Mouse (Mus musculus) spleen, embryonic (tissue): ENCODE measurements at regions not wholly inside any gene's neighbourhood (a gene's known extent, or its start where the extent isn't known, plus 50 kb on each side); places are given as distances from the start of the nearest gene placed in this dataset.
"Not testable (repeated sequence)": the region's sequence is repeated elsewhere in the genome, so short reads cannot be mapped to it uniquely, and the experiment has no call there.

Experiments used
- CTCF ChIA-PET: fragments of 350-600 bp; sonication (Branson Sonifier 250); formaldehyde crosslinking; loops from one replicate; lab custom pipeline; 2022; lab: Charles Lee

DNA sequence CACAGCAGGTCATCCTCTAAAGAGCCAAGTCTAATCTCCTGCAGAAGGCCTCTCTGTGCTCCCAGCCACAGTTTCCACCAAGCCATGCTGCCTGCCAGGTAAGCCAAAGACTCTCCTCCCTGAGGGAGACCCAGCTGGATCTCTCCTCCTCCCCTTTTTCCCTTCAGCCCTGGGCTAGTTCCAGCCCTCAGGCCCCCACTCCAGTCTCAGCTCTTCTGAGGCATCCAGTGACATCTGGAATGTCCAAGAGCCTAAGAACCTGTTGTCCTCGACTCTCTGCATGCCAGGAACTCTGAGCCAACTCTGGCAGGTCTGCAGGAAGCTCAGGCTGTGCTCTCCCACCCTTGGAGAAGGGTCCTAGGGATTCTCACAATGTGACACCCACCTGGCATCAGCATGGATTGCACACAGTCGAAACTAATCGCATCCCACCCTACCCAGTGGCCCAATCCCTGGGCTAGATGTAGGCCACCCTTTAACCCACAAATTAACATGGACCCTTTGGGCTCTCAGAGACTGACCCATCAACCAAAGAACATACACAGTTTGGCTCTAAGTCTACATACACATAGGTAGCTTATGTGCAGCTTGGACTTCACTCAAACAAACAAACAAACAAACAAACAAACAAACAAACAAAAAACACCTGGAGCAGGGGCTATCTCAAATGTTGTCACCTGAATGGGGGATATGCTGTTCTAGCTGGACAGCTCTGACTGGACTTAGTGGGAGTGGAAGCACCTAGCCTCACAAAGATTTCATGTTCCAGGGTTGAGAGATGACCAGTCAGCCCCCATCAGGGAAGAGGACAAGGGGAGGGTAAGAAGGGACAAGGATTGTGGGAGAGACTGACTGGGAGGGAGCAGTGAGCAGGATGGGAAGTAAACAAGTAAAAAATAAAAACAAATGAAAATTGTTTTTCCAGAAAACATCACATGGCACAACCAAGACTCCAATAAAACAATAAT is 57.9 kb upstream of the Zfp709 start:
- CTCF ChIA-PET = not testable (repeated sequence)

DNA sequence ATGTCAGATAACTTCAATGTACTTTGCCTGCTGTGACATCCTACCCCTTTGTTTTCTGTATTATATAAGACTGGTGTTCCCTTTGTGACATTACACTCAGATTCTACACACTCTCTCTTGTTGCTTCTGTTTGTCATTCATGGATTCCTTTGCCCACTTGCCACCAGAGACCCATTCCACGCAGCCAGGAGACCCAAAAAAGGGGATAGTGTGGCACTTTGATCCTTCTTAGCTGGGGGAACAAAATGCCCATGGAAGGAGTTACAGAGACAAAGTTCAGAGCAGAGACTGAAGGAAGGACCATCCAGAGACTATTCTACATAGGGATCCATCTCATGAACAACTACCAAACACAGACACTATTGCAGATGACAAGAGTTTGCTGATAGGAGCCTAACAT is 59.1 kb upstream of the Zfp709 start:
- CTCF ChIA-PET = not testable (repeated sequence)

DNA sequence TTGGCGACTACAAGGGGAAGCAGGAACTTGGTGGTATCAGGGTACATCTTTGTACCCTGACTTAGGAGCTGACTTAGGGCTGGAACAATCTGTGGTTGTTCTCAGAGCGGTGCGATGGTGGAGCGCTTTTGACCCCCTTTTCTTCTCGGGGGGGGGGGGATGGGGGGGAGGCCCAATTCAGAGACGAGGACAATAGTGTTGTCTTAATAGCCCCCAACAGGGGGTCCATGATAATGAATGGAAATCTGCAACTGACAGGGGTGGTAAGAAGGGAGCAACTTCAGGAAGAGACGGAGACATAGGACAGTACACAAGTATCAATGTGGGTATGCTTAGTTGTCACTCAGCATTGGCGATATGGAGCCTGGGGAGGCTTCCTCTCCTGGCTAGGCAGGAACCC is 61.9 kb upstream of the Zfp709 start:
- CTCF ChIA-PET = not testable (repeated sequence)

DNA sequence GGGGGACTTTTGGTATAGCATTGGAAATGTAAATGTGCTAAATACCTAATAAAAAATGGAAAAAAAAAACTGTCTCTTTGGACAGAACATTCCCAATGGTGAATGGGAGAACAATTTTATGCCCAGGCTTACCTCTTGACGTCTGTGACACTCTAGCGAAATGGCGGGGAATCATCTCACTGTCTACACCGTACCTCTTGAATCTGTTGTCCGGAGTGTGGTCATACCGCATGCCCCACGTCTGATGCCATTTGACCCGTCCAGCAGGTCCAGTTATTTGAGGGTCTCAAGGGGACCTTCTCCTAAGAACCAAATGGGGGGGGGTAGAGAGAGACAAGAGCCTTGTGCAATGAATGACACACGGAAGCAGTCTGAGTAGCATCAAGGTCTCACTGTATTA is 62.4 kb upstream of the Zfp709 start:
- CTCF ChIA-PET = not testable (repeated sequence)

DNA sequence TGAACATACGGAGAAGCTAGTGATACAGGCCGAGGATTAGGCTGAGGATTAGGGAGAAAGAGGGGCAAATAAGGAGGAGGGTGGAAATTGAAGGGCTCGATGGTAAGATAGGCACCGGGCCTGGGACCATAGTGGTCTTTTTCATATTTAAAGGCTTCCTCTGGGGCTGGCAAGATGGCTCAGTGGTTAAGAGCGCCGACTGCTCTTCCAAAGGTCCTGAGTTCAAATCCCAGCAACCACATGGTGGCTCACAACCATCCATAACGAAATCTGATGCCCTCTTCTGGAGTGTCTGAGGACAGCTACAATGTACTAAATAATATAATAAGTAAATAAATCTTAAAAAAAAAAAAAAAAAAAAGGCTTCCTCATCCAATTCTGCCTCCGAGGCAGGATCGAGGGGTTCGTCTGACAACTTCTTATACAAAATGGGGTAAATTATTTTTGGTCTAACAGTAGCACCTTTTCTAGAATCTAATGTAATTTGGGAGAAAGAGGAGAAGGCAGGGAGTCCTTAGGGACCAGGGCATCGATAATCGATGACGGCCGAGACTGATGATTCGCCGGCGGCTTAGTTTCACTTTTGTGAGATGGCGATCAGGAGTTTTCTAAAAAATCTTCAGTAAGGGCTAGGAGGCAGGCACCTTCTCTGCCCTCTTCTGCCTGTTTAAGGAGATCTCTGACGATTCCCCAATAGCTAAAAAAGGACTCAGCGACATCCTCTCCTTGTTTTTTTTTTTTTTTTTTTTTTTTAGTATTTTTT is 65.4 kb upstream of the Zfp709 start:
- CTCF ChIA-PET = interaction anchor here (0.6 to 0.7 kb wide), 2 partner anchors 230 to 1380 kb away, joined by 3 to 4 read pairs; no protein-coding TSS in a partner anchor

DNA sequence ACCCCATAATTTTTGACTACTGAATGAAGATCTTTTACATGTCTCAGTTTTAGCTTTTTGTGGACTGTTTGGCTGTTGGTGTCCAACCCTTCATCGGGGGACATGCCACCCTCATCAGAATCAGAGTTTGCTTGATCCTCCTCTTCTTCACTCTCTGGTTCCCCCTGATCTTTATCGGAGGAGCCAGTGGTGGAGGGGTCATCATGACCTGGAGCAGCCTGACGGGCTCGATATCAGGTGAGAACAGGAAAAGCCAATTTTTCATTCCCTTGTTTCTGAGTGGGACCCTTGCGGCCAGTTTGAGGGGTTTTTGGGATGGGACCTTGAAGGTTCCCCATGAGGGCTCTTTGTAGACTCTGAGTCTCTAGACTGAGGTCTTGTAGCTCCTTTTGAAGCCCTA is 66.0 kb upstream of the Zfp709 start:
- CTCF ChIA-PET = interaction anchor here (0.6 kb wide), 1 partner anchor 230 kb away, joined by 3 read pairs; no protein-coding TSS in a partner anchor

DNA sequence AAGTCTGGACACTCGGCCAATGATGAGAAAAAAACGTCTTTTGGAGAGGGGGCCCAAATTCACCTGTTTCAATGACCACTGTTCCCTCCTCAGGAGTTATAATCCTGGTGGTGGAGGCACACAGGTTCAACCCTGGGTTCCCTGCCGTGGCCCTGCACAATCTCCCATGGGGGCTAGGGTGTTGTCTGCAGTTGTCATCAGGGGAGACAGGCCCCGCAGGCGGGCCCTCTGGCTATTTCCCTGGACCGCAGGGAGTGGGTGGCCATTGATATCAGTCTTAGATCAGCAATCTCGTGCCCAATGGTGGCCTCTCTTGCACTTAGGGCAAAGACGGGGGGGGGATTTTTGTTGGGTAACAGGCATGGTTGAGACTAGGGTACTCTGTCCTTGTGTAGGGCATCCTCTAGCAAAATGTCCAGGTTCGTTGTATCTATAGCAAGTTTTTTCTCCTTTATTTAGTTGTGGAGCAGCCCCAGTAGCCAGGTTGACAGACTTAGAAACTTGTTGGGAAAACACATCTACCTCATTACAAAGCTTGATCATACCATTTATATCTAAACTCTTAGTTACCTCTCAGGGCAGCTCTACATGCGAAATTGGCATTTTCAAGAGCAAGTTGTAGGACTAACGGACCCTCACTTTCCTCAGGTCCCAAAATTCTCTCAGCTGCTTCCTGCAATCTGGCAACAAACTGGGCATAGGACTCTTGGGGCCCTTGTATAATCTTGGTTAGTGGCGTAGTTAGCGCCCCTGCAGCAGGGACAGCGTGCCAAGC is 66.9 kb upstream of the Zfp709 start:
- CTCF ChIA-PET = not testable (repeated sequence)

DNA sequence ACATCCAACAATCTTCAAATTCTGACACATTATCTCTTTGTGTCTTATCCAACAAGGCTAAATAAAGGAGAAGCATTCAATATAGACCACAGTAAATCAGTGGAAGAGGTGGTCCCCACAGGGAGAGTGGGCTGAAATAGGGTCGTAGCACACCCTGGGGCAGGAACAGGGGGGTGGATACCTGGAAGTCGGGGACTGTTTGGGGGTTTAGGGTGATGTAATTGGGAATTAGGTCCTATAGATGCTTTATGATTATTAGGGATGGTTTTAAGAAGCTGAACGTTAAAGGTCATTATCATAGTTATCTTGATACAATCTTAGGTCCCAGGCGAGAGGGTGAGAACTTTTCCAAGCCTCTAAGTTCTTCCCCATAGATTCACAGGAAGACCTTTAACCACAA is 67.9 kb upstream of the Zfp709 start:
- CTCF ChIA-PET = not testable (repeated sequence)

DNA sequence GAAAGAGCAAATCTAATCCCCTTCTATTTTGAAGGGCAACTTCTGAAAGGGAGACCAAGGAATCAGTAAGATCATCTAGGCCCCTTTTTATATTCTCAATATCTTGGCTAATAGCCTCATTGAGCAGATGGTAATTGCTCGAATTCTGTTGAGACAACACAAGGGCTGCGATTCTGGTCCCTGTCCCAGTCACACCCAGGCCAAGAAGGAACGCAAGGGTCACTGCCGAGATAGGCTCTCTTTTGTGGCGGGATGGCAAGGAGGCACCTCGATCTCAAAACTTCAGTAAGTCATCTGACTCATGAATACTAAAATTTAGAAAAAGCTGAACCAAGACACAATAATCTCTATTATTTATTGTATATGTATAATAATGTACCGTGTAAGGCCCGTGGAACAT is 68.6 kb upstream of the Zfp709 start:
- CTCF ChIA-PET = not testable (repeated sequence)

DNA sequence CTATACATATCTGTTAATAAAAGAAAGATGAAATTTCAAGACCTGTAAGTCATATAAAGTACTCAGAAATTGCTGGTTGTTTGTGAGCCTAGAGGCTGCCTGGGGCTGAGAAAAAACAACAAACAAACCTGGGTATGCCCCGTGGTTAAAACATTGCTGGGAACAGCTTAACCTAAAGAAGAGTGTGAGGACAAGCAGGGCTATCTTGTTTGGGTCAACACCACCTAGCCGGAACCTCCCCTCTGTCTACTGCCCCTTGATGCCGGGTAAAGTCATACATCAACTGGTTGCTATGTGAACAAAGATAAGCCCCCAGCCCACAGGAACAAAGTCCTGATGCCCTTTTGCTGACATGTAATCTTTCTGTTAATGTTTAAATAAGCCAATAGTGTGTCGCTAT is 74.0 kb upstream of the Zfp709 start:
- CTCF ChIA-PET = not testable (repeated sequence)

DNA sequence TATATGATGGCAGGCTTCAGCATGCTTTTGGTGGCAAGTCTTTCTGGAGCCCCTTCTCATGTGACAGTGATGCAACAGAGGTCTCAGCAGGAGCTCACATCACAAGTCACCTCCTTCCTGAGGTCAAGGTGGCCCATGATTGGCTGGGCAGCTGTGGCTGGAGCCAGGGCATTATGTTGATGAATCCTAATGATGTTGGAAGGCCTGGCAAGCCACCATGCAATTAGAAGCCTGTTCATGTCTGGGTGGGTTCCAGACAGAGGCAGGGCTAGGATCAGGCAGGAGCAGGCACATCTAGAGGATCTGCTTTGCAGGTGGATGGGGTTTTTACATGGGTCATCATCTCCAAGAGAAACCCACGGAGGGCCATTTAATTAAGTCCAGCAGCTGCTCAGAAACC is 77.2 kb upstream of the Zfp709 start:
- CTCF ChIA-PET = not testable (repeated sequence)

DNA sequence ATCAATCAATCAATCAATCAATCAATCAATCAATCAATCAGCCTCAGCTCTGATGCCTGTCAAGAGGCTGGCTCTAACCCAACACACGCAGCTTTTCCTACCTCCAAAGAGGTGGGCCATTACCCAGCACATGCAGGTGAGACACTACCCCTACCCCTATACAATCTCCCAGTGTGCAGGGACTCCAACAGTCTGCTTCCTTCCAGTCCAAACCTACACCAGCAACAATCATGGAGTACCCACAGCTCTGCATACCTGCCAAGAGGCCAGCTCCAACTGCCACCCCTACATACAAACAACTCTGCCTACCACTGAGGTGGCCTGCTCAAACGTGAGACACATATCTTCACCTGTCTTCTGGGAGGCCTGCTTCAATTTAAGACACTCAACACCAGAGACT is 76.7 kb upstream of the Fcho1 start:
- CTCF ChIA-PET = not testable (repeated sequence)

DNA sequence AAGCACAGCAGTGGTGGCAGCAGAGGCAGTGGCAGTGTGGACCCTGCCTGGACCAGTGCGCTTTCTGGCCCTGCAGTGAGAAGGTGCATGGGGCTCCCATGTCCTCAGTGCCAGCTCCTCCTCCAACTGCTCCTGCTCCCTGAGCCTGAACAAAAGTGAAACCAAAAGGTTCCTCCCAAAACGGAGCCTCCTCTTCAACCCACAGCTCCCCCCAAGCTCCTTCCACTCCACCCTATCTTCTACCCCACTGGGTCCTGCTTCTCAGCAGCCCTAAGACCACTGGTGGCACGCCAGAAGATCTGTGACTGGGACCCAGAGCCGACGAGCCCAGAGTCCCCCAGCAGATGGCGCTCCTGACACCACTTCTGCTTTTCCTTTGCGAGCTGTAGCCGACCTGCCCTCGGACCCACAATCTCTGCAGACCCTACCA is 63.5 kb upstream of the Fcho1 start:
- CTCF ChIA-PET = interaction anchor here (0.6 kb wide), 1 partner anchor 87 kb away, joined by 3 read pairs; no protein-coding TSS in a partner anchor

DNA sequence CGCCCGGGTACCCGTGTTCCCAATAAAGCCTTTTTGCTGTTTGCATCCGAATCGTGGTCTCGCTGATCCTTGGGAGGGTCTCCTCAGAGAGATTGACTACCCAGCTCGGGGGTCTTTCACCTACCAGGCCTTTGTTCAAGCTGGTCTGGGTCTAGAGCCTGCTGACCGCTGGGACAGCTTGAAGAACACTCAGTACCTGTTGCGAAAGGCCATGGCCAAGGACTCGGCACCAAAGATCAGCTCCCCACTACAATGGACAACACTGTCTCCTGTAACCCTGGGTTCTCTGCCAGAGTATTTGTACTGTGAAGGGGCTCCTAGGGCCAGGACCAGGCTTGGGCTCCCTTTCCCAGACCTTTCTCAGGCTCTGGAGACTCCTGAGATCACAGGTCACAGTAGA is 55.1 kb upstream of the Fcho1 start:
- CTCF ChIA-PET = not testable (repeated sequence)

DNA sequence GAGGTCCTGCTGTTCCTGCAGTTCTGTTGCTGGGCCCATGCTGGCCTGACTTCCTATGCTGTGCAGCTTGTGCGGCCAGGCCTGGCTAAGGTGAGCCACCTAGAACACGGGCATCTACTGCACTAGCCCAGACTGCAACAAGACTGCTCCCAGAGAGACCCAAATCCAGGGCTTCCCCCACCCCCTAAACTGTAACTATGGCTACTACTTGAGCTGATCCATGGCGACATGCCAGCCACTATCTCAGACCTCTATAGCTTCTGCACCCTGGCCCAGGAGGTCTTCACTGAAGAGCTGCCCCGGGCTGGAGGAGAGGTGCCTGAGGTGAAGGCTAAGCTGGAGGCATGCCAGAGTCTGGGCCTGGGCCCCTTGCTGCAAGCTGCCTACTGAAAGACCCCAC is 54.3 kb upstream of the Fcho1 start:
- CTCF ChIA-PET = not testable (repeated sequence)

DNA sequence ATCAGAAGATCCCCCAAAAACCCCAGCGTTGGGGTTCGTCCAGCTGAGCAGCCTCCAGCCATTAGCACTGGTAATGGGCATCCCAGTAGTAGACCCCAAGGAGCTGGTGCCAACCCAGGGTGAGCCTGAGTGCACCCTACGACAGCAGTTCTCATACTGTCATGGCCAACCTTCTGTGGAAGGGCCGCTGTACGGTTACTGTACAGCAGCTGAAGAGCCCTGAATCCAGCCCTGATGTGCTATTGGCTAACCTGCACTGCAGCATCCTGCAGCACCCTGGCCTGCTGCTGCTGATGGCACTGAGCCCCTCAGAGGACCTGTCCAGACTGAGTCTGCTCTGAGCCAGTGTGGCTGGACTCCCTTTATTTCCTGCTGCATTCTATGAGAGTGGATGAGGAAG is 53.9 kb upstream of the Fcho1 start:
- CTCF ChIA-PET = not testable (repeated sequence)

DNA sequence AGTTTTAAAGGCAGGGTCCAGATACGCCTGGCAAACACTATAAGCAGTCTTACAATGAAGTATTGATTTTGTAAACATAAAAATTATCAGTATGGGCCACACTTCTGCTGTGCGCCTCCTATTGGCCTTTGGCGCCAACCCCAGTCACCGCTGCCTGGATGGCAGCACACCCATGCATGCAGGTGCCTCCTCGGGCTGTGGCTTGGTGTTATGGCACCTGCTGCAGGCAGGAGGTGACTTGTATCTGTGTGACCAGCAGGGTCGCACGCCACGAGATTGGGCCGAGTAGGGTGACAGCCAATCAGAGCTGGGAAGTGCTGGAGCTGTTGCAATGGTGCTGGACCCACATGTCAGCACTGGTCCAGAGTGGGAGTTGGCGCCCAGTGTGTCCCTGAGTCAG is 53.4 kb upstream of the Fcho1 start:
- CTCF ChIA-PET = no interaction called here
